Mouse (Mus musculus) right cerebral cortex, postnatal 25 days (tissue): ENCODE data around the gene Lpar1.
A peak's percentile ranks its signal among the peaks of the same experiment; 100 is the strongest.

Experiments
- DNase-seq: peaks from one replicate; pipeline ENCODE4 v3.0.0; 2022

Gene Lpar1

GRCm38 (mm10) chr4:58447841-58448240, 105.9 kb downstream of the Lpar1 start:
- no peak for DNase-seq

GRCm38 (mm10) chr4:58445846-58446245, 107.9 kb downstream of the Lpar1 start:
- no peak for DNase-seq

GRCm38 (mm10) chr4:58442338-58442737, 111.4 kb downstream of the Lpar1 start:
- no peak for DNase-seq

- DNase-seq = no peak
Observed at GRCm38 (mm10) chr4:58438654-58439053, 115.0 kb downstream of the Lpar1 start.

- DNase-seq = no peak
Observed at GRCm38 (mm10) chr4:58437271-58437670, 116.4 kb downstream of the Lpar1 start.

GRCm38 (mm10) chr4:58423276-58423930, 130.3 kb downstream of the Lpar1 start:
- DNase-seq = no peak

GRCm38 (mm10) chr4:58419225-58419624, 134.5 kb downstream of the Lpar1 start:
- DNase-seq = no peak

- no peak for DNase-seq
Observed at GRCm38 (mm10) chr4:58417319-58417718, 136.4 kb downstream of the Lpar1 start.

- no peak for DNase-seq
Observed at GRCm38 (mm10) chr4:58415537-58415936, 138.2 kb downstream of the Lpar1 start.

GRCm38 (mm10) chr4:58413188-58414185, 140.2 kb downstream of the Lpar1 start:
- no peak for DNase-seq

GRCm38 (mm10) chr4:58401973-58402501, 151.7 kb downstream of the Lpar1 start:
- peak; percentile 53 for DNase-seq

- DNase-seq = peak; percentile 82
Observed at GRCm38 (mm10) chr4:58400861-58401341, 152.8 kb downstream of the Lpar1 start.
